Mouse (Mus musculus) adrenal gland, postnatal 25 days (tissue): Measurements from ENCODE around the gene Apbb2. TPM values are rescaled to one million over a fixed set of nuclear protein-coding genes. Genes with fewer than 3 reads are reported as not detected.

Experiments
- DNase-seq: peaks from one replicate; pipeline ENCODE4 v3.0.0; 2021; ENCODE audit warnings: mixed read lengths
- total RNA-seq: library from RNA; stranded (reverse); gene quantifications from 2 replicates; pipeline ENCODE4 v1.2.3, GENCODE M21; 2021

Gene Apbb2
- total RNA-seq, 1 experiment from 2014 or later, result 88.3 TPM

GRCm38 (mm10) chr5:66338583-66338982, 280.0 kb downstream of the Apbb2 start:
- no peak for DNase-seq

- no peak for DNase-seq
Measured at GRCm38 (mm10) chr5:66337969-66338345, 280.6 kb downstream of the Apbb2 start.

DNA sequence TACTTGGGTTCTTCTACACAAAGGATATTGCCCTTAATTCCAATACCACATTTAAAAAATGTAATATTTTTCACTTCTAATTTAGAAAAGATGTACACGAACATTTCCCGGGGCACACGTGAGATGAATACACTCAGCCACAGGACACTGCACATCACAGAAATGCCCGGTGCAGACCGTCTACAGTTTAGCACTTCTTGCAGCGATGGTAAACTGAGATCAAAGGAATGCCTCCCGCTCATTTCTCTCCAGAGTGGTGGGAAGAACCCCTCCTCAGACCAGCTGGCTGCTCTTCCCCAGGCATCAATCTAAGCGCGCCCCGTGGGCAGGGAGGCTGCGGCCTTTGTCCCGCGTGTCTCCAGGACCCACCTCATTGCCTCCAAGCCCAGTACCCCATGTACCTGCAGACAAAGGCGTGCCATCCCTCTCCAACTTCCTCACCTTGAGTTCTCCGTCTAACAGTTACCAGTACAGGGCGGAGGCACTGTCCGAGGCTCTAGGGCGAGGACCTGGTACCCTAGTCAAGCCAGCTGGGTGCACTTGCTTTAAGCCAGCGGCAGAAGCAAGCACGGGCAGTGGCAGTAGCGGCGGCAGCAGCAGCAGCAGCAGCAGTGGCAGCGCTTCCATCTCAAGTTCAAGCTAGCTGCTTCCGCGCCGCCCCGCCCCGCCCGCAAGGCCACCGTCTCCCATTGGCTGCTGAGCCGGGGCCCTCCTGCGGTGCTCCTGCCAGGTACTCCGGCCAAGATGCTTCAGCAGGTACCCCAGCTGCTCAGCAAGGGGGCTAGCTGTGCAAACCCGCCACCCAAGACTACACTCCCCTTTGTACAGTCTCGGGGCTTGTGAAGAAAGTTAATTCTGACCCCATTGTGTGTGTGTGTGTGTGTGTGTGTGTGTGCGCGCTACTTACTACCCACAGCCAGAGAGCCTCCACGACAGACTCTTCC, 281.3 kb downstream of the Apbb2 start:
- DNase-seq, result peak; percentile 66

DNA sequence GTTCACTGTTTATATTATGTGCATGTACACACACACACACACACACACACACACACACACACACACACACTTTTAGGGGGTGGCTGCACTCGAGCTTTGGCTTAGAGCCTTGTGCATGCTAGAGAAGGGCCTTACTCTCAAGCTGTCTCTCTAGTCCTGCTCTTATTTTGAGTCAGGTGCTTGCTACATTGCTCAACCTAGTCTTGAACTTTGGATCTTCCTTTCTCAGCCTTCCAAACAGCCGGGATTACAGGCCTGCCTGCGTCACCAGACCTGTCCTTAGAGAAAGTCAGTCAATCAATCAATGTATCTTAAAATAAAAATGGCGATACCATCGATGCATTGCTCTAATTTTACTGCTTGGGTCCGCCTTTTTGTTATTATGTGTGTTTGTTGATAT, 287.8 kb downstream of the Apbb2 start:
- no peak for DNase-seq

GRCm38 (mm10) chr5:66328766-66329165, 289.8 kb downstream of the Apbb2 start:
- DNase-seq, result no peak

GRCm38 (mm10) chr5:66327949-66328726, 290.4 kb downstream of the Apbb2 start:
- DNase-seq, result no peak

GRCm38 (mm10) chr5:66326395-66326794, 292.2 kb downstream of the Apbb2 start:
- no peak for DNase-seq

DNA sequence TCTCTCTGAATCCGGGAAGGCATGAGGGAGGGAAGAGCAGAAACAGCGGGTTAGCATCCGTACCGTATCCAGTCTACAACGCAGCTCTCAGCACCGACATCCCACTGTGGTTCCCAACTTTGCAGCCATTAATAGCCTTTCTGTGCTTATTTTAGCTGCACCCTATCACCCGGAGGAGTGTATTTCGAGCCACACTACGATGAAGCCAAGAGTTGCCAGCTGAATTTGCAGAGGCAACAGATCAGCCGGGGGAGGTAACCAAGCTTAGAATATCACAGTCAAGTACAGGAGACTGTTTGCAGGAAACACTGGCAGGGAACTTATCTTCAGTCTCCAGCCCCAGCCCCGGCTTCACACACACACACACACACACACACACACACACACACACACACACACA, 295.0 kb downstream of the Apbb2 start:
- no peak for DNase-seq

- no peak for DNase-seq
Measured at GRCm38 (mm10) chr5:66323131-66323530, 295.5 kb downstream of the Apbb2 start.

DNA sequence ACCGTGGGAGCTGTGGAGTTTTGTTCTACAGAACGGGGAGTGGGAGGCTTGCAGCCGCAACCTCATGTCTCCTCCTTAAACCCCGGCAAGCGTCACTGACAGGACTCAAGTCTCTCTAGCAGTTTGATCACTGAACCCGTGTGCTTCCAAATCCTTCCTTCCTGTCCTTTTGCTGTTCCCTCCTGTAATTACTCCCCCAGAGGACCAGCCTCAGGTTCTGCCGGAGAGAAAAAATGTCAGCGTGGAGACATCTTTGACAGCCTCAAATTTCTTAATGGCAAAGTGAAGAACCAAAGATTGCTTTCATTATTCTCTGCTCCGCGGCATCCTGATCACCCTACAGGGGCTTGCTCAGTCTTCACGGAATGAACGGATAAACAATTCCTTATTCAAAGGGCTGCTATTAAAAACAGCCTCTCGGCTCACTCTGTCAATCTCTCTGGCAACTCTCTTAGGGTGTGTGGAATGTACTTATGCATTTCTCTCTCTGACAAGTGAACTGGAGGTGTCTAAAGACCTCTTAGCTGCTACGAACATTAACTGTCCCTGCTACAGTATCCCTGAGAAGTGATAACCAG, 298.7 kb downstream of the Apbb2 start:
- DNase-seq, result no peak

GRCm38 (mm10) chr5:66319341-66319740, 299.2 kb downstream of the Apbb2 start:
- DNase-seq, result peak; percentile 81

- DNase-seq, result no peak
Measured at GRCm38 (mm10) chr5:66315791-66316190, 302.8 kb downstream of the Apbb2 start.

DNA sequence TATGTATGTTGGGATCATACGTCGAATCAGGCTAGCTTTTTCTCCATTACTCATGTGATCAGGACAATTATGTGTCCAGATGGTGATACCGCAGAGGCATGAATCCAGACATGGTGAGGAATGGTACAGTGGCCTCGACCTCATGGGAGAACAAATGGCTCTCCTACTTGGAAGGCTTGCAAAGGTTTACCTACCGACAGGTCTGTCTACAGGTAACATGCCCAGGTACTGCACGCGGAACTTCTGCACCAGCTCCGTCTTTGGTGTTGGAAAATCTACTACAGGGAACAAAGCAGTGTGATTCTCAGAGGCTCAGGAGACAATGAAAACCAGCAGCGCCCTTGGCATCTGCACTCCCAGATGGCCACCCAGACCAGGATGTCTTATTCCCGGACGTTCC, 307.8 kb downstream of the Apbb2 start:
- DNase-seq, result no peak

DNA sequence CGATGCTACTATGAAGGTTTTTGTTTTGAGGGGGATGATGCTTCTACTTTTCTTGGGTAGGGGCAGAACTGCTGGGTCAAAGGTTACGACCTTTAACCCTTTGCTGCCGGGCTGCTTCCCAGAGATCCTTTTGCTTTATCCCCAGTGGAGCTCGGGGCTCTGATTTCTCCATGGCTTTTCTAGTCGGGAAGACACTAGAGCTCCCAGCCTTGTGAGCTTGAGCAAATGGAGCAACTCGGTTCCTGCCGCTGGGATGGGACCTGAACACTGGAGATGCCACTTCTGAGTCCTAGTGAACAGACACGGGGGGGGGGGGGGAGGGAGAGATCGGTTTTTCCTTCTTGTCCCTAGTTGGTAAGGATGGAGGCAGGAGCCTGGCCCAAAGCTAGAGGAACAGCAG, 308.3 kb downstream of the Apbb2 start:
- DNase-seq, result no peak

- no peak for DNase-seq
Measured at GRCm38 (mm10) chr5:66305511-66305910, 313.1 kb downstream of the Apbb2 start.

GRCm38 (mm10) chr5:66304300-66305067, 314.1 kb downstream of the Apbb2 start:
- DNase-seq, result no peak

GRCm38 (mm10) chr5:66302873-66303272, 315.7 kb downstream of the Apbb2 start:
- DNase-seq, result no peak

DNA sequence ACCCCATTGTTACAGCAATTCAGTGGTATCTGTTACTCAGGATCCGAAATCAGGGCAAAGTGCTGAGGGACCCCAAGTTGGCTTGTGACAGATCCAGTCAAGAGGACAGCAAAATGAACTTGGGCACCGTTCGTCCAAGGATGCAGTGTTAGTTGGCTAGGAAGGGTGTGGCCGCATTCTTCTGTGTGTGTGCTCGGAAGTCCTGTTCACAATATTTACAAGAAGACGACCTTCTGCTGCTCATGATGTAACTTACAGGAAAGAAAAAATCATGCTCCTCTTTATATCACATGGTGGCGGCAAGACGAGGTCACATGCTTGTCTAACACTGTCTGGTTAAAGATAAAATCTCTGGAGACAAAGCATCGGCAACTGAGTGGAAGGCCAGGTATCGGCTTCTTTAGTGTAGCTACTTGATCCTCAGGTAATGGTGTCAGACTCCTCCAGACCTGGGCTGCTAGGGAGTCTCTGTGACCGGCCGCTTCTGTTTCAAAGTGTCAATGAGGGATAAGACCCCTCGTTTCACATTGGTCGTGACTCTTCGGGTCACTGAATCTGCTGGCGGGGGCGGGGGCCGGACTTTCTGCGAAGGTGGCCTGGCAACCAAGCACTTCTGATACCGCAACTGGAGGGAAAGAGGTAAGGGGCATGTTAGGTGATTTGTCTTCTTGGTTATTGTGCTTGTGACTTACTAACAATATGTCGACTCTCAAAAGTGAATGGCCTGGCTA, 316.3 kb downstream of the Apbb2 start:
- no peak for DNase-seq

- no peak for DNase-seq
Measured at GRCm38 (mm10) chr5:66300576-66300975, 318.0 kb downstream of the Apbb2 start.

GRCm38 (mm10) chr5:66298856-66299255, 319.7 kb downstream of the Apbb2 start:
- DNase-seq, result no peak

- no peak for DNase-seq
Measured at GRCm38 (mm10) chr5:66296116-66296515, 322.5 kb downstream of the Apbb2 start.
